Mouse (Mus musculus): Measurements from ENCODE around the gene Poglut1.

DNA sequence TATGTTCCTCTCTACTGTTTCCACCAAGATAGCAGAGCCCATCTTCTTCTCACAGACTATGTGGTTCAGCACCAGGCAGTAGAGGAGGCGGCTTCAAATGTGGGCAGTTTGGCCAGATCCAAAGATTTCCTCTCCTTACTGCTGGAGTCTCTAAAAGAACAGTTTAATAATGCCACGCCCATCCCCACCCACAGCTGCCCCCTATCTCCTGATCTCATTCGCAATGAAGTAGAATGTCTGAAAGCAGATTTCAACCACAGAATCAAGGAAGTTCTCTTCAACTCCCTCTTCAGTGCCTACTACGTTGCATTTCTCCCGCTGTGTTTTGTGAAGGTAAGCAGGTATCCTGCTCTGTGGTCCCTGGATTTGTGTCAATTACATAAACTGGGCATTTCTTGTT is 35.1 kb upstream of the Poglut1 start:
- TF ChIP-seq CTCF (IDR thresholded peaks at IDR 0.05; ENCODE audit: extremely low read depth, insufficient read length, insufficient replicate concordance, low read depth, low read length) (no peak), POLR2A (IDR thresholded peaks at IDR 0.05; ENCODE audit: low read depth, low read length) (no peak)
